Mouse (Mus musculus): ENCODE results near the gene Sbf2.

Sbf2 gene

DNA sequence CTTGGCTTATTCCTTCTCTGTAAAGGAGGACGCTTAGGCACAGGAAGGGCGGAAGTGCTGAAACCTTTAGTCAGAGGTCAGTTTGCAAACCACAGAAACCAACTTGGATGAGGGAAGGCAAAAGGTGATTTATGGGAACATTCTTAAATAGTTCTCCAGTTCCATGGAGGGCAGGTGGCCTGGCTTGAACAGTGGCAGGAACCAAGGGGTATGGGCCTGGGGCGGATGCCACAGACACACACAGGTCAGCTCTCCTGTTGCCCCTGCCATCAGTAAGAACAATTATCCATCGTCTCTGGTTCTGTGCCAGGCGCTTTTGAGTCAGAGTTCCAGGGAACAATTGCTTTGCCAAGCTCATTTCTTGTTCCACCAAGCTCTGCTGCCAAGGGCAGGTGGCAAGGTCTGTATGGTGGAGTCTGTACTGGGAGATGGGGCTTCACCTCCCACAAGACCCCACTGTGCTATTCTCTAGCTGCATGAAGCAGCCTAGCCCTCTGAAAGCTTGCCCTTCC, 336.9 kb downstream of the Sbf2 start:
- no peak for DNase-seq (ENCODE audit: low read depth)

GRCm38 (mm10) chr7:110272434-110272833, 342.3 kb downstream of the Sbf2 start:
- DNase-seq (ENCODE audit: low read depth): no peak

GRCm38 (mm10) chr7:110271814-110272213, 342.9 kb downstream of the Sbf2 start:
- no peak for DNase-seq (ENCODE audit: low read depth)

DNA sequence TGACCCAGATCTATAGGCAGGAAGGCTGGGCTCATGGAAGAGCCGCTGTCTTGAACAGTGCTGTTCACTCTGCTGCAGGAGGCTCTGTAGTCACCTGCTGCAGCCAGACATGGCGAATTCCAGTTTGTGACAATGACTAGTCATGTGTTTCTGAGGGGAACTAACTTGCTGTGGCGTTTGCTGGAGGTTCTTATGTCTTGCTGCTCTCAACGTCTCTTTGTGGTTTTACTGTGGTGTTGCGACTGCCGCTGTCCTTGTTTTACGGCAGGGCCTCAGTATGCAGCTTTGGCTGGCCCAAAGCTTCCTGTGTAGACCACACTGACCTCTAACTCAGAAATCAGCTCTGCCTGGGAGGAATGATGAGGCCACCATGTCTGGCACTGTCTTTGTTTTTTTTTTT, 344.3 kb downstream of the Sbf2 start:
- DNase-seq (ENCODE audit: low read depth): no peak

- DNase-seq (ENCODE audit: low read depth): no peak
Observed at GRCm38 (mm10) chr7:110269777-110270176, 344.9 kb downstream of the Sbf2 start.

- DNase-seq (ENCODE audit: low read depth): no peak
Observed at GRCm38 (mm10) chr7:110268511-110268910, 346.2 kb downstream of the Sbf2 start.

- DNase-seq (ENCODE audit: low read depth): no peak
Observed at GRCm38 (mm10) chr7:110267994-110268393, 346.7 kb downstream of the Sbf2 start.

GRCm38 (mm10) chr7:110267014-110267413, 347.7 kb downstream of the Sbf2 start:
- DNase-seq (ENCODE audit: low read depth): no peak

DNA sequence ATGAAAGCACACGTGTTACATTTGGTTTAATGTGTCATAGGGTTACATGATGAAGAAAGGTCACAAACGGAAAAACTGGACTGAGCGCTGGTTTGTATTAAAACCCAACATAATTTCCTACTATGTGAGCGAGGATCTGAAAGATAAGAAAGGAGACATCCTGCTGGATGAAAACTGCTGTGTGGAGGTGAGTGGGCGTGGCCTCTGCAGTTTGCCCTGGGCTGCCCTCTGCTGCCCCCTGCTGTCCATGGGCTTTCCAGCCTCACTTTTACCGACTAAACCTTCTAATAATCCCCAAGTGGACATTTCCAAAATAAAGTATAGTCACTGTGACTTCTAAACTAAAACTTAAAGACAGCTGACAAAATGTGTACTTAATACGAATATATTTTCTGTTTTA, 348.9 kb downstream of the Sbf2 start:
- peak; percentile 91 for DNase-seq (ENCODE audit: low read depth)

GRCm38 (mm10) chr7:110263474-110263873, 351.2 kb downstream of the Sbf2 start:
- DNase-seq (ENCODE audit: low read depth): no peak

DNA sequence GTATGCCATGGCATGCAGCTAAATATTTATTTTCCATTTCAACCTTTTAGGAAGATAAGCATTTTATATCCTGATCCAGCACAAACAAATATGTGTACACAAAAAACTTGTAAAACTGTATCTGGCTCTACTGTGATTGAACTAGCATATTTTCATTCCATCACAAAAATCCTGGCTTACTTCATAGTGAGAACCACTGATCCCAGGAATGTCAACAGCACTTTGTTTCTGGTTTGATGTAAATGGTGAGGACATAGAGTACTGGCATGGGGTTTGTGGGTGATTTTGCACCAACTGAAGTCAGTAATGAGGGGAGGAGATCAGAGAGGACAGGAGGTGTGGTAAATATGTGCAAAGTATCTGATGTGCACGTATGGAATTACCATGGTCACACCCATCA, 352.1 kb downstream of the Sbf2 start:
- no peak for DNase-seq (ENCODE audit: low read depth)

DNA sequence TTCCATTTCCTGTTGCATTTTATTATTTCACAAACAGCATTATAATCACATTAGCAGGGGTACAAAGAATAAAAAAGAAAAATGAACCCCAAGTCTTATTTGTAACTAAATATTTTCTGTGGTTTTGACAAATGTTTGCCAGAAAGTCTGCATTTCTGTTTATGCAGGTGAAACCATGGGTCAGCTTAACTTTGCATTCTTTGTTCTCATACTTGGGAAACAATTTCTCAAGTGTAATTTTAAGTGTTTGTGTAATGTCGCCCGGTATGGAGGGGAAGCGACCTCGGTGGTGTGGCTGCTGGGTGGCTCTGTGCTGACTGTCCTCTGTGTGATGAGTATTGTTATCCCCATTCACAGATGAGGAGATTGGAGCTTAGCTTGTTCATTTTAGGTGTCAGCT, 352.9 kb downstream of the Sbf2 start:
- no peak for DNase-seq (ENCODE audit: low read depth)

- DNase-seq (ENCODE audit: low read depth): peak; percentile 69
Observed at GRCm38 (mm10) chr7:110259966-110260711, 354.6 kb downstream of the Sbf2 start.

GRCm38 (mm10) chr7:110258196-110258950, 356.3 kb downstream of the Sbf2 start:
- DNase-seq (ENCODE audit: low read depth): no peak
